Mouse (Mus musculus): ENCODE measurements around the gene Zfp526. TPM values are rescaled to one million over a fixed set of nuclear protein-coding genes. Genes with fewer than 3 reads are reported as not detected.
A peak's percentile ranks its signal among the peaks of the same experiment; 100 is the strongest.
"Not testable (repeated sequence)": the region's sequence is repeated elsewhere in the genome, so short reads cannot be mapped to it uniquely, and the experiment has no call there.

Zfp526 gene
- polyA plus RNA-seq, 1 experiment from 2014 or later: 2.1 TPM

DNA sequence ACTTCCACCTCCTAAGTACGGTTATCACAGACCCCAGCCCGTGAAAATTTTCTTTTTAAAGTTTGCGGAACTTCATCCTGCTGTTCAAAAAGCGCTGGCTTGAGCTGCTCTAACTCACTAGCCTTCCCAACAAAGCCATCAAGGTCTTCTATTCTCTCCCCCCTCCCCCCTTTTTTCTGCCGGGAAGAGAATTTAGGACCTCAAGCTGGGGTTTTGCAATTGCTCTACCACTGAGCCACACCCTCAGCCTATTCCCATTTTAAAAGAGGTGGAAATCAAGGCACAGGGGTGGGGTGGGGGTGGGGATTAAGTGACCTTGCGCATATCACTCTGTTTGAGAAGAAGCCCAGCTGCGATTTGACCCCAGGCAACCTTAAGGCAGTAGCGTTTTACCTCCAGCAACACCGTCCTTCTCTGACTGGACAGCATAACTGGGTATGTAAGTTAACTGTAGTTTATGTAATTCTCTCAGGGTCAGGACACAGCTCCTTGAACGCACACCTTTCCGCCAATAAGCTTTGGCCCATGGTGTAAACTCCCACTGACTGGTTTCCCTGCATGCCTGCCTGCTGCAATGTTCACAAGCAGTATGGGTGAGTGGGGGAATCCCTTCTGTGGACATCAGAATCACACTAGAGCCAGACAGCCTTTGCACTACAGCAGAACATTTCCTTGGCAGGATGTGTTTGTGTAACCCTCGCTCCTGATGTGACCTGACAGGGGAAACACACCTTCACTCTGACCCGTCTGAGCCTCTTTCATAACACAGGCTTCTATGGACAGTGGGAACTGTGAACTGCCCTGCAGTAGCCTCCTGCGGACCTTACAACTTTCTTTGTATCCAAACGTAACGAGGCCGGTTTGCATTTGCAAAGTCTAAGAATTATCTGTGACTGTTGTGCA is 43.0 kb downstream of the Zfp526 start:
- no peaks in the 10 kb centered on the region for H3K9me3 ChIP-seq
- peaks cover 11% of the 10 kb centered on the region for H3K4me1 ChIP-seq (replicated peaks)
- no peak overlapping the region for H3K4me2 ChIP-seq
- no peak for ATAC-seq (ENCODE audit: low FRiP score, low read depth)
- H3K36me3 ChIP-seq: no peaks in the 10 kb centered on the region
- no peaks in the 10 kb centered on the region for H3K27me3 ChIP-seq
- 24% methylated on average over 17 of the region's 17 CpGs for WGBS
- no peak overlapping the region for H3K4me3 ChIP-seq
- no peak overlapping the region for H3K27ac ChIP-seq (replicated peaks)
- H3K9ac ChIP-seq: no peak overlapping the region

- 92% methylated on average over 5 of the region's 5 CpGs for WGBS
- not testable (repeated sequence) for ATAC-seq (ENCODE audit: low FRiP score, low read depth)
Measured at GRCm38 (mm10) chr7:25265743-25266142, 44.5 kb downstream of the Zfp526 start.

GRCm38 (mm10) chr7:25266180-25266962 is 45.1 kb downstream of the Zfp526 start:
- no peaks in the 10 kb centered on the region for H3K9me3 ChIP-seq
- ATAC-seq (ENCODE audit: low FRiP score, low read depth): no peak
- 0 out of 2 replicates have a peak, but pooled peaks cover 4% of the 10 kb centered on the region for H3K36me3 ChIP-seq
- H3K9ac ChIP-seq: no peak overlapping the region
- H3K27ac ChIP-seq (replicated peaks): no peak overlapping the region
- 89% methylated on average over 8 of the region's 8 CpGs for WGBS
- H3K4me1 ChIP-seq (replicated peaks): peaks cover 25% of the 10 kb centered on the region
- H3K27me3 ChIP-seq: no peaks in the 10 kb centered on the region
- no peak overlapping the region; the same call in 1 of the 2 replicates for H3K4me3 ChIP-seq
- peak overlapping the region; percentile 65 for H3K4me2 ChIP-seq

More at GRCm38 (mm10) chr7:25265743-25266142, 44.5 kb downstream of the Zfp526 start:
- not testable (repeated sequence) for H3K4me2 ChIP-seq; H3K27ac ChIP-seq (replicated peaks); H3K9me3 ChIP-seq; H3K4me3 ChIP-seq; H3K9ac ChIP-seq; H3K36me3 ChIP-seq; H3K27me3 ChIP-seq
- H3K4me1 ChIP-seq (replicated peaks): peaks cover 25% of the 10 kb centered on the region

DNA sequence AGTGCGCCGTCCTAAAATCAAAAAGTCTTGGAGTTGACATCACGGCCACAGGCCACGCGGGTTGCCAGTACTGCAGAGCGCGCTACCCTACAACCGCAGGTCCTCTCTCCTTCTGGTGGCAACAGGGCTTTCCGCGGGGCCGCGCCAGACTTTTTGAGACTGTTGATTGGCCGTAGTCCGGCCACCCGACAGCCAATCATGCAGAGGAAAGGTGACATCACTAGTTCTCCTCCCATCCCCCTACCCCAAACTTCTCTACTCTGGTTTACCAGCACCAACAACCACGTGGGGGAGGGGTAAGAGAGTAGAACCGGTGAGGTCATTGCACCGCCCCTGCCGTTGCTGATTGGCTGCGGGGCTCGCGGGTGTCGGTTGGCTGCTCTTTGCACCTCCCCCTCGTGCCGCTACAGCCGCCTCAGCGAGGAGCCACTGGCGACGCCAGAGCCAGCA is 46.1 kb downstream of the Zfp526 start, which contains the start of gene Cic:
Cic (plus strand) TSS at position 404 of the 450 bp plus-strand sequence.
- Histone ChIP-seq H3K27me3 (no peaks in the 10 kb centered on the region), H3K4me2 (peak within 1 kb of the TSS; percentile 74), H3K36me3 (peaks cover 12% of the 10 kb centered on the region; the same call in 1 of the 2 replicates), H3K9ac (peak within 1 kb of the TSS; percentile 87), H3K9me3 (no peaks in the 10 kb centered on the region), H3K4me1 (replicated peaks) (peaks cover 25% of the 10 kb centered on the region), H3K4me3 (peak within 1 kb of the TSS; percentile 76), H3K27ac (replicated peaks) (peak within 1 kb of the TSS; percentile 96)
- under 1% methylated on average over 29 of the region's 29 CpGs for WGBS
- peak; percentile 89 for ATAC-seq (ENCODE audit: low FRiP score, low read depth)

- peak overlapping the region; percentile 96 for H3K27ac ChIP-seq (replicated peaks)
- ATAC-seq (ENCODE audit: low FRiP score, low read depth): peak; percentile 96
- peak overlapping the region; percentile 87 for H3K9ac ChIP-seq
- peaks cover 25% of the 10 kb centered on the region for H3K4me1 ChIP-seq (replicated peaks)
- H3K4me3 ChIP-seq: peak overlapping the region; percentile 76
- under 1% methylated on average over 33 of the region's 33 CpGs for WGBS
- no peaks in the 10 kb centered on the region for H3K9me3 ChIP-seq
- peak overlapping the region; percentile 74 for H3K4me2 ChIP-seq
- peaks cover 18% of the 10 kb centered on the region; the same call in 1 of the 2 replicates for H3K36me3 ChIP-seq
- H3K27me3 ChIP-seq: no peaks in the 10 kb centered on the region
Measured at GRCm38 (mm10) chr7:25267751-25268463, 46.7 kb downstream of the Zfp526 start.

DNA sequence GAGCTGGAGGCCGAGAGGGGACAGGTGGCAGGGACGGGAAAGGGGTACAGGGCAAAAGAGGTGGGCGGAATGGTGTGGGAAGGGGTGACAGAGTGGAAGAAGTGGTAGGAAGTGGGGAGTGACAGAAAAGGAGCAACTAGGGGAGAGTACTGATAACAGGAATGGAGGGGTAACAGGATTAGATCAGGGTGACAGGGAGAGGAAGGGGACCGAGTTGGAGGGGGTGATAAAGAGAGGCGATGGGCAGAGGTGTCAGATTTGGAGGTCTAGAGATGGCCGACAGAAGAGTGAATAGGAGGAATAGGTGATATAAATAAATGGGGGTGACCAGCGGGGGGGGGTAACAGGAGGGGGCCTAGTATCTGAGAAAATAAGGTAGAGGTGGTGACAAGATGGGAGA is 47.4 kb downstream of the Zfp526 start:
- no peak for ATAC-seq (ENCODE audit: low FRiP score, low read depth)
- H3K9me3 ChIP-seq: no peaks in the 10 kb centered on the region
- H3K9ac ChIP-seq: peak overlapping the region; percentile 87
- peaks cover 24% of the 10 kb centered on the region for H3K36me3 ChIP-seq
- H3K4me1 ChIP-seq (replicated peaks): peaks cover 30% of the 10 kb centered on the region
- WGBS: 7% methylated on average over 7 of the region's 7 CpGs
- no peaks in the 10 kb centered on the region for H3K27me3 ChIP-seq
- peak overlapping the region; percentile 76 for H3K4me3 ChIP-seq
- peak overlapping the region; percentile 90 for H3K27ac ChIP-seq (replicated peaks)
- H3K4me2 ChIP-seq: peak overlapping the region; percentile 74

DNA sequence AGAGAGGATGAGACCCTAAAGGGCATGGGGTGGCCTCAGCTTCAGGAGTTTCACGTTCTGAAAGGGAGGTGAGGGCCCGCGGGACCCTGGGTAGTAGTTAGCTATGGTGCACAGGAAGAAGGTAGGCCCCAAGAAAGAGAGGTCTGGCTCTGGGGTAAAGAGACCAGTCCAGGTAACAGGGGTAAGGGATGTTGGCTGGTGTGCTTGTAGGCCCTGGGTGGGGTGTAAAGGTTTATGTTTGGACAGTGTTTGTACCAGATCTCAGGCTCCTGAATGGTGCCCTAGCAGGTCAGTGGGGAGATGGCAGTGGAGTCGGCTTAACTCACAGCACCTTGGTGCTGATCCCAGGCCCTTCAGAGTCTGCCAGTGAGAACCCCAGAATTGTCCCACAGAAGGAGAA is 47.8 kb downstream of the Zfp526 start:
- ATAC-seq (ENCODE audit: low FRiP score, low read depth): no peak
- Histone ChIP-seq H3K4me2 (peak overlapping the region; percentile 74), H3K9me3 (no peaks in the 10 kb centered on the region), H3K27me3 (no peaks in the 10 kb centered on the region), H3K4me3 (peak overlapping the region; percentile 76), H3K4me1 (replicated peaks) (peaks cover 34% of the 10 kb centered on the region), H3K9ac (peak overlapping the region; percentile 87), H3K36me3 (peaks cover 24% of the 10 kb centered on the region), H3K27ac (replicated peaks) (peak overlapping the region; percentile 90)
- WGBS: 50% methylated on average over 4 of the region's 4 CpGs

GRCm38 (mm10) chr7:25269545-25270271 is 48.5 kb downstream of the Zfp526 start:
- 80% methylated on average over 8 of the region's 8 CpGs for WGBS
- H3K4me2 ChIP-seq: peak overlapping the region; percentile 74
- H3K4me3 ChIP-seq: peak overlapping the region; percentile 76; the same call in 1 of the 2 replicates
- H3K27ac ChIP-seq (replicated peaks): no peak overlapping the region
- H3K9ac ChIP-seq: peak overlapping the region; percentile 87; the same call in 1 of the 2 replicates
- no peak for ATAC-seq (ENCODE audit: low FRiP score, low read depth)
- H3K27me3 ChIP-seq: no peaks in the 10 kb centered on the region
- H3K9me3 ChIP-seq: no peaks in the 10 kb centered on the region
- H3K4me1 ChIP-seq (replicated peaks): peaks cover 41% of the 10 kb centered on the region
- H3K36me3 ChIP-seq: peaks cover 24% of the 10 kb centered on the region

GRCm38 (mm10) chr7:25270652-25271633 is 49.7 kb downstream of the Zfp526 start:
- H3K4me1 ChIP-seq (replicated peaks): peaks cover 53% of the 10 kb centered on the region
- H3K9ac ChIP-seq: no peak overlapping the region
- H3K27ac ChIP-seq (replicated peaks): no peak overlapping the region
- H3K4me3 ChIP-seq: no peak overlapping the region
- WGBS: 88% methylated on average over 35 of the region's 35 CpGs
- ATAC-seq (ENCODE audit: low FRiP score, low read depth): no peak
- H3K36me3 ChIP-seq: peaks cover 24% of the 10 kb centered on the region
- no peaks in the 10 kb centered on the region for H3K9me3 ChIP-seq
- no peaks in the 10 kb centered on the region for H3K27me3 ChIP-seq
- no peak overlapping the region for H3K4me2 ChIP-seq
